In the genomic region with DNA sequence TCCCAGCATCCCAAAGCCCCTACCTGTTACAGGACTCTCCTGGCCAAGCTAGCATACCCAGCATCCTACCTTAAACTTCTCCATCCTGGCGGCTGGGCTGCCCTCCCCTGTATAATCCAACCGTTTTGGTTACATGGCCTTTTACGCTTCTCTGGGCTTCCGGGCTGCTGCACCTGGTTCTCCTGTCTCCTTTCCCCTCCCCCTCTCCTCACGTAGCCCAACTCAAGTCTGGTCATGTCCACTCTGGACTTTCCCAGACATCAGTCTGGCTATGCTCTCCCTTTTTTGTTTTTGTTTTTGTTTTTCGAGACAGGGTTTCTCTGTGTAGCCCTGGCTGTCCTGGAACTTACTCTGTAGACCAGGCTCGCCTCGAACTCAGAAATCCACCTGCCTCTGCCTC, we compare ENCODE assay signal across 24 mouse cellular contexts. TPM values are rescaled to one million over a fixed set of nuclear protein-coding genes. Genes with fewer than 3 reads are reported as not detected.
A peak's percentile ranks its signal among the peaks of the same experiment; 100 is the strongest.
DNase-seq lines count a peak whose midpoint lies in the region; TF ChIP-seq lines count a peak whose summit lies in the region.
"Had no signal": no experiment of that assay in that cellular context is flagged by ENCODE, and none has a peak within 500 bp of the region (broad histone marks: within the 10 kb centered on the region; RNA-seq: fewer than 3 reads in every experiment).

No protein-coding gene starts in this region.

- peak overlapping the region; percentile 27 for H3K27ac ChIP-seq in testis, adult 2 months (ENCODE audit: control insufficient read depth, insufficient read depth, low read depth, low read length)
- H3K27ac ChIP-seq: forebrain, embryonic 10.5 days; forebrain, embryonic 13.5 days; heart, adult 2 months; heart, embryonic 10.5 days; heart, embryonic 13.5 days; hindbrain, embryonic 14.5 days; hindbrain, postnatal 0 days had no signal

- no peak for TF ChIP-seq CTCF in testis, adult 2 months (IDR thresholded peaks at IDR 0.05; ENCODE audit: control insufficient read depth, insufficient read depth, insufficient replicate concordance, low read depth, low read length)
- no peak for TF ChIP-seq CTCF in E14TG2a.4 (conservative IDR thresholded peaks at IDR 0.05; ENCODE audit: low read length)

- H3K4me3 ChIP-seq in testis, adult 2 months (ENCODE audit: control insufficient read depth, low read depth, low read length), result peak overlapping the region; percentile 96
- peak overlapping the region; percentile 61 for H3K4me3 ChIP-seq in E14TG2a.4 (replicated peaks; ENCODE audit: low read length)
- H3K4me3 ChIP-seq: forebrain, embryonic 10.5 days; forebrain, embryonic 13.5 days; heart, adult 2 months; heart, embryonic 10.5 days; heart, embryonic 13.5 days had no signal

- H3K9me3 ChIP-seq in E14TG2a.4 (ENCODE audit: low read length), result no peaks in the 10 kb centered on the region
- H3K9me3 ChIP-seq: forebrain, embryonic 10.5 days; heart, embryonic 10.5 days; heart, embryonic 13.5 days had no signal

- no peaks in the 10 kb centered on the region for H3K36me3 ChIP-seq in testis, adult 2 months (ENCODE audit: control insufficient read depth, insufficient read depth, low read length)
- peaks cover 7% of the 10 kb centered on the region for H3K36me3 ChIP-seq in E14TG2a.4 (ENCODE audit: insufficient read depth, low read length)
- H3K36me3 ChIP-seq: heart, embryonic 10.5 days had no signal

- H3K27me3 ChIP-seq in testis, adult 2 months (ENCODE audit: control insufficient read depth, insufficient read depth, low read length), result no peaks in the 10 kb centered on the region
- H3K27me3 ChIP-seq in E14TG2a.4 (ENCODE audit: insufficient read depth, low read length), result no peaks in the 10 kb centered on the region
- H3K27me3 ChIP-seq: forebrain, embryonic 13.5 days; heart, embryonic 13.5 days; Patski had no signal

- H3K4me1 ChIP-seq in testis, adult 2 months (ENCODE audit: control insufficient read depth, insufficient read depth, low read length), result peaks cover 5% of the 10 kb centered on the region
- peaks cover 58% of the 10 kb centered on the region for H3K4me1 ChIP-seq in E14TG2a.4 (replicated peaks; ENCODE audit: low read depth, low read length)

- DNase-seq in testis, postnatal 10 days (ENCODE audit: low spot score), result no peak
- DNase-seq in ES-CJ7 (ENCODE audit: low read depth, low spot score) (peak; percentile 41), ZHBTc4 (ENCODE audit: low read depth, low spot score) (peak; percentile 39)
- DNase-seq in spleen, adult 18-20 months, result no peak
- no peak for DNase-seq in kidney, postnatal 10 days
- DNase-seq: adrenal gland, postnatal 10 days; adrenal gland, postnatal 36 days; cerebellum, adult 11-12 months; cerebellum, adult 8-10 months; cerebellum, postnatal 14 days; gastrocnemius, postnatal 10 days; gastrocnemius, postnatal 36 days; heart, adult 2 months; heart, postnatal 14 days; heart, postnatal 4 days had no signal

- TF ChIP-seq POLR2A in testis, adult 2 months (IDR thresholded peaks at IDR 0.05; ENCODE audit: control insufficient read depth, low read depth, low read length), result no peak

RNA-seq across cellular contexts. Expression of gene Ube2n, which starts 2.3 kb away (rescaled TPM):
- polyA plus RNA-seq in testis, adult 2 months (2012; rRNA removed), result 233 and 294 TPM in 2 replicates

RNA-seq across cellular contexts. Expression of gene Mrpl42, which starts 10.9 kb away (rescaled TPM):
- polyA plus RNA-seq in testis, adult 2 months (2012; rRNA removed), result 56.5 and 64.5 TPM in 2 replicates

RNA-seq across cellular contexts. Expression of gene Nudt4, which starts 51.3 kb away (rescaled TPM):
- 189 and 204 TPM in 2 replicates for polyA plus RNA-seq in testis, adult 2 months (2012; rRNA removed)

Comparison
In these comparisons a context has a peak if more than half of its experiments do, and no peak if none do; other contexts are left out.
1. DNase-seq: peak in ES-CJ7 (single experiment) and ZHBTc4 (single experiment); none in testis, postnatal 10 days (single experiment), spleen, adult 18-20 months (0 of 2) and kidney, postnatal 10 days (single experiment).